Mouse (Mus musculus) gonadal fat pad, adult 2 months (tissue): ENCODE data around the gene Dnajc1. TPM values are rescaled to one million over a fixed set of nuclear protein-coding genes. Genes with fewer than 3 reads are reported as not detected.
A peak's percentile ranks its signal among the peaks of the same experiment; 100 is the strongest.

Experiments
- DNase-seq: peaks from one replicate; pipeline ENCODE4 v3.0.0-alpha.2; 2012; ENCODE audit warnings: low read depth
- polyA plus RNA-seq: library from polyadenylated mRNA; depleted of rRNA; stranded (reverse); fragments of >200 nt; gene quantifications from 2 replicates; pipeline ENCODE4 v1.2.3, GENCODE M21; 2012

Gene Dnajc1
- polyA plus RNA-seq, 1 experiment: 12.2 TPM

- no peak for DNase-seq
Measured at GRCm38 (mm10) chr2:18307440-18308305, 85.0 kb downstream of the Dnajc1 start.

DNA sequence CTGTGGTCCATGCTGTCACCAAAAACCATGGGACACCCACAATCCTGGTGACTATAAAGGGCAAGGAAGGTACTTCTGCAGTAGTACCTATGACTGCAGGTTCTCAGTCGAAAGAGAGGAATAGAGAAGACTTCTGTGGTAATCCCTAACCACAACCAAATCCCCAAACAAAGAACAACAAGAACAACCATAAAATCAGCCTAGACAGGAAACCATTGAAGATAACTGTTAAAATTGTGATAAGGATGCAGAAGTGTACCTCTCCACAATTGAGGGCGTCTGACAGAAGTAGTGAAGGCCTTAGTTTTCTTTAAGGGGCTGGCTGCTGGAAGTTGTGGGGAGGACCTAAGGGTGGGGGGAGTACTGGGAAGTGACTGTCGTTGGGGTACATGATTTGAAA is 91.7 kb downstream of the Dnajc1 start:
- DNase-seq: no peak

DNA sequence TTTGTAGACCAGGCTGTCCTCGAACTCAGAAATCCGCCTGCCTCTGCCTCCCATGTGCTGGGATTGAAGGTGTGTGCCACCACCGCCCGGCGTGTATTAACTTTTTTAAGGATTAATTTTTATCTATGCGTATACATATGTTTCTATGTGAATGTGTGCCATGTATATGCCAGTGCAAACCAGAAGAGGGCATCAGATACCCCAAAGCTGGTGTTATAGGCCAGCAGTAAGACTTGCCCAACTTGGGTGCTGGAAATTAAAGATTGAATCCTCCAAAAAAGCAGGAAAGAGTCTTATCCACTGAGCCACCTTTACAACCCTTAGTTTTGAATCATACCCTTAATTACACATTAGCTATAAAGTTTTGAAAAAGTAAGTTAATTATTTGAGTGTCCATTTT is 107.5 kb downstream of the Dnajc1 start:
- no peak for DNase-seq

DNA sequence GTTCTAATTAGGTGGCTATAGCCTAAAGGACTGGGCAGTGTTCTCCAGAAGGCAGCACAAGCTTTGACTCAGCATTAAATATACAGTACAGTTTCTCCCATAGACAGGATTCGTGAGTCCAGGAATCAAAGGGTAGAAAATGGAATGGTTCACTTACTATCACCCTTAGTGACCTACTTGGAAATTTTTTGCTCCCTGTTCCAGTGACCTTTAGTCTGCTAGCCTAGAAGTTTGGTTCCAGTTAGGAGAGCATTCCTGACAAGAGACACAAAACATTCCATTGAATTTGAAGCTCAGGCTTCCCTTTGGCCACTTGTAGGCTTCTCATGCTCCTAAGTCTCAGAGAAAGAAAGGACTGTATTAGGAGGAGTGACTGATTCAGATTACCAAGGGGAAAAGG is 126.9 kb downstream of the Dnajc1 start:
- DNase-seq: no peak

GRCm38 (mm10) chr2:18264579-18264978 is 128.1 kb downstream of the Dnajc1 start:
- no peak for DNase-seq

GRCm38 (mm10) chr2:18262298-18262697 is 130.3 kb downstream of the Dnajc1 start:
- DNase-seq: no peak

DNA sequence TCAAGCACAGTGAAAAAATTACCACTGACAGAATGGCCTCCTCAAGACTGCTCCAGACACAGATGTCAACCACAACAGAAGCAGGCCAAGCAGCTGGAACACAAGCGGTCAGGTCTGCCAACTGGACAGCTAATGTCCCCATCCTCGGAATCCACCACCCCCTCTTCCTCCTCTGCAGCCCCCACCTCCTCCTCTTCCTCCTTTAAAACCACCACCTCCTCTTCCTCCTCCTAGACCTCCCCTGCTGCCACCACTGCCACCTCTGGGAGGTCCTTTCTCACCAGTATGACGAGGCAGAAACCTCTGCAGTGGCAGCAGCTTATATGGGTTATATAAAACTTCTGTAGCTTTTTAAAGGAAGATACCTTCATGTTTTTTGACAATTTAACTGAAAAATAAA is 143.4 kb downstream of the Dnajc1 start:
- DNase-seq: no peak

DNA sequence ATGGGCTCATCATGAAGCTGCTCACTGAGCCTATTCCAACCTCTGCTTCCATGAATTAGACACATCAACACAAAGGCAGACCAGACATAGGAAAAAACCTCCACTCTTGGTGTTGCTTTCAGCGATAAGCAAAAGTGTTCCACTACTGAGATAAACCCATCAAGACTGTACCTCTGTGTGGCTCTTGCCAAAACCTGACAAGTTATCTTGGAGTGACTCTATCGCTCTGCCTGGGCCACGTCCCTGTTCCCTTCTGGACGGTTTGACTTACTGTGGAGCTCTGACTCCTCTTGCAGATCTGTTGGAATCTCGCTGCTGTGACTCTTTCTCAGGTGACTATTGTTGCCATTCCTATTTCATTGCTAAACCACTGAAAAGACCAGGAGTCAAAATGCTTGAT is 157.1 kb downstream of the Dnajc1 start:
- DNase-seq: no peak

GRCm38 (mm10) chr2:18232883-18233567 is 159.6 kb downstream of the Dnajc1 start:
- no peak for DNase-seq

GRCm38 (mm10) chr2:18231143-18231542 is 161.5 kb downstream of the Dnajc1 start:
- DNase-seq: no peak

DNA sequence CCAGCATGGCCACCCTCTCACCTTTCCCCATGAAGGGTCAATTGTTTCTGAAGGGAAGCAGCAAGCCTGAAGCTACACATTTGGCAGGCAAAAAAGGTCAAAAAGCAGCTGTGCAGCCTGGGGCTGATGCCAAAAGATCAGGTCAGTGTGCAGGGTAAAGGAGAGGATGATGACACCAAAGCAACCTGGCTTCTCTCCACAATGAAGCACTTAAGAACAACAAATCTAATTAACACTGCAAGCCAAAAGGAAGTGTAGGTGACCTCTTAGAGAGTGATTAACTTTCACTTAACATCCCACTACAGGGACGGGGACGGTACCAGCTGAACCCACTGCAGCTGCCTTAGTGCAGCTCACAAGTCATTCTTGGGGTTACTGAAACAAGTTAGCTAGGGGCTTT is 163.4 kb downstream of the Dnajc1 start:
- no peak for DNase-seq

DNA sequence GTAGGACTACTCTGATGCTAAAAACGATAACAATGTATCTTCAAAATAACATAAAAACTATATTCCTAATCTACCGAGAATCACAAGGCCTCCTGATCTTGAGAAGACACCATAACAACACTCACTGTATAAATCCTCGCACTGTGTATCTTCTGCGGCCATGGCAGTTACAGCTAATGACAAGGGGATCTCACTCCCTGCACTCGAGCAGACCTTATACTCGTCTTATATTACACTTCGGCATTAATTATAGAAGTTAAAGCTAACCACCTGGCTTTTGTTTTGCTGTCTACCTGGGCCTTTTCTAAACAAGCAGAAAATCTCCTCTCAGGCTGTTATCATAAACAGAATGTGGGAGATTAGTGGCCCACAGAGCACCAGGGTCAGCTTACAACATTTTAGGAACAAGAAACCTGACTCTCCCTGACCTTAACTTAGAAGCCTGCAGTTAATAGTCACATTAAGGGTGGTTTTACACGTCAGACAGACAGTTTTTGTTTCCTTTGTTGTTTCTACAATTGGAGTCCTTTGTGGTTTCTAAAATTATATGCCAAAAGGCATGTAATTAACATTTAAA is 164.1 kb downstream of the Dnajc1 start:
- DNase-seq: no peak

DNA sequence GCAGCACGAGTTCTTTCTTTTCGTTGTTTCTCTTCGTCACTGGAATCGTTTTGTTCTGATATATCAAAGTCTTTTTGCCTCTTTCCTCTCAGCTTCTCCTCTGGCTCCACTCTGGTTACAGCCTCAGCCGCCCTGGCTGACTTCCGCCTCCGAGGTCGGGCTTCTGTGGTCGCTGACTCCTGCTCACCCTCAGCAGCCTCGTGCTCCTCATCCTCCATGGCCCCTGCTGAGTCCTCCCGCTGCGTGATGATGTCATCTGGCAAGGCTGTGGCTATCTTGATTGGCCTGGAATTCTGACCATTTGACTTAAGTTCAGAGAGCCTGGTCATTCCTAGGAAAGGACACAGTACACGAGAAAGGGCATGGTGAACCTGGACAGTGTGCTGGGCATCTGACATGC is 173.1 kb downstream of the Dnajc1 start:
- no peak for DNase-seq

GRCm38 (mm10) chr2:18219136-18219535 is 173.5 kb downstream of the Dnajc1 start:
- no peak for DNase-seq

DNA sequence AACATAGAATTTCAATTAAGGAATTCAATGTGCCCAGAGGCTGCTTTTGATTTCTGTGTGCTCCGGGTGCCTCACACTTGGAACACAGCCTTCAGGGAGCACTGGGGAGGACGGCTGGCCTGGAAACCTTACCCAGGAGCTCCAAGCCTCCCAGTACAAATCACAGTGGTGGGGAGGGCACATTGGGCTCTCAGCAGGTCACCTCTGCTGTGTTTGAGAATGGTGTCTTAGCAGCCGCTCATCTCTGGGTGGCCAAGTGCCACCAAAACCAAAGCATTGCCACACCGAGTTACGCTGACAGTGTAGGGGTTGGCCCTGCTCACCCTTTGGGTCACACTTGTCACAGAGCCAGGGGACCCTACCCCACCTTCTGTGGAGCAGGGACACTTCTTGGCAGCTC is 174.1 kb downstream of the Dnajc1 start:
- no peak for DNase-seq

- DNase-seq: no peak
Measured at GRCm38 (mm10) chr2:18217867-18218266, 174.8 kb downstream of the Dnajc1 start.

GRCm38 (mm10) chr2:18214031-18214430 is 178.6 kb downstream of the Dnajc1 start:
- DNase-seq: peak; percentile 24

DNA sequence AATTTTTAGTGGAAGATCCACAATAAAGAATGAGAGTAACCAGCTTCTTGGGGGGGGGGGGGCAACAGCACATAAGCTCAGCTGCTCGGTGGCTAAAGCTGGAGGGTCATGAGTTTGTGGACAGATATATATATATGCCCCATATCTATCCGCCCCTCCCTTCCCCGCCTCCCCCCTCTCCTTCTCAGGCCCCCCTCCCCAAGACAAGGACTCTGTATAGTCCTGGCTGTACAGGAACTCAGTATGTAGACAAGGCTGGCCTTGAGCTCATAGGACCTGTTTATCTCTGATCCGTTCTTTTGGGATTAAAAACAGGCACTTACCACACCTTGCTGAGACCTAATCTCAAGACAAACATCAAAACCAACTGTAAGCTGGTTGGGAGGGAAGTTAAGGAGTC is 182.7 kb downstream of the Dnajc1 start:
- no peak for DNase-seq

GRCm38 (mm10) chr2:18209211-18209823 is 183.3 kb downstream of the Dnajc1 start:
- DNase-seq: no peak

DNA sequence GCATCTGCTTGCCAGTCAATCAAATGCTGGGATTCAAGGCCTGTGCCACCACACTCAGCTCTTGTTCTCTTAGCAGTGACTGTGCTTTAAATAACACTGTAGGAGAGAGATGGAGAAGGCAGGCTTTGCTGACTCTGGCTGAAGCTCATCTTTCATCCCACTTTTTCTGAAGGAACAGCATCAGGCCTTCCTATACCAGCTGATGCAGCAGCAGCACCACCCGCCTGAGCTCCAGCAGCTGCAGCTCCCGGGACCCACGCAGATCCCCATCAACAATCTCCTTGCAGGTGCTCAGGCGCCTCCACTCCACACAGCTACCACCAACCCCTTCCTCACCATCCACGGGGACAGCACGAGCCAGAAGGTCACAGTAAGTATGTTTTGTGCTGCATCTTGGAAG is 184.1 kb downstream of the Dnajc1 start:
- DNase-seq: no peak

GRCm38 (mm10) chr2:18206811-18207210 is 185.8 kb downstream of the Dnajc1 start:
- no peak for DNase-seq

GRCm38 (mm10) chr2:18205118-18205517 is 187.5 kb downstream of the Dnajc1 start:
- no peak for DNase-seq
